Mouse (Mus musculus) liver, embryonic 14.5 days (tissue): Measurements from ENCODE around the gene Cenpn.

Experiments used
- CTCF ChIP-seq: IDR thresholded peaks from 2 replicates; pipeline ENCODE4 v1.5.1; 2016; ENCODE audit warnings: antibody characterized with exemption, low read depth, control low read depth
- EP300 ChIP-seq: IDR thresholded peaks from 2 replicates; pipeline ENCODE4 v1.6.1; 2016; ENCODE audit warnings: antibody characterized with exemption, low read depth

DNA sequence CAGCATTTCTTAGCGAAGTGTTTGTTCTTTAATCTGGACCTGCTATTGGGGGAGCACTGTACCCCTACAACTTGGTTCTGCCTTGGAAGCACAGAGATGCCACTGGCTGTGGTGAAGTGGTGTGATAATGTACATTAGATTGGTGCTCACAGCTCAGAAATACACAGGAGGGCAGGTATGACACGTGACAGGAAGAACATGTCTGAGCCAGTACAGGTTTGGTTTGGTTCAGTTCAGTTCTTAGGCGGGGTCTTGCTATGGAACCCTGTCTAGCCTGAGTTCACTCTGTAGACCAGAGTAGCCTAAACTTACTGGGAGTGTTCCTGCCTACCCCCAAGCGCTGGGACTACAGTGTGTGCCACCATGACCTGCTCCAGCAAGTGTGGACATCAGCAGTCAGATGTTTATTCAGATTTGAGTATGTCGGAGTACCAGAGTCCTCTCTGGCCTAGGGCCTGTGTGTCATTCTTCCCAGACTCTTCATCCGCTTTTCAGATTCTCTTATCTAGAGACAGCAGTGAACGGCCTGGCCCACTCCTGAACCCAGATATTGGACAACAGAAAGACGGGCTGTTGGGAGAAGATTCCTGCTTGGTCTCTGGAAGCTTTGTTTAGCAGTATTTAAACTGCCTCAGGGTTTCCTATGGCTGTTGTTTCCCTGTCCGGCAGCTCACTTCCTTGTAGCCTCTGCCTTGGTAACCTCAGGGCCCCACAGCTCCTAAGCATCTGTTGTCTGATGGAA is 23.8 kb downstream of the Cenpn start:
- TF ChIP-seq CTCF: no peak
- TF ChIP-seq EP300: peak; percentile 85
